ENCODE assay signal across 16 mouse cellular contexts in genomic region chr16:94173361-94173760, GRCm38 (mm10).
"Had no signal": no experiment of that assay in that cellular context is flagged by ENCODE, and none has a peak within 500 bp of the region (broad histone marks: within the 10 kb centered on the region; RNA-seq: fewer than 3 reads in every experiment).

No protein-coding gene starts in this region.

- DNase-seq: retina, postnatal 1 day; right cerebral cortex, adult 18-20 months; right cerebral cortex, postnatal 14 days; right cerebral cortex, postnatal 25 days; right cerebral cortex, postnatal 4 days; spleen, adult 18-20 months; thymus, adult 18-20 months; thymus, adult 2 months; thymus, postnatal 14 days; thymus, postnatal 25 days; thymus, postnatal 36 days; thymus, postnatal 4 days had no signal

- H3K4me3 ChIP-seq: neural tube, embryonic 12.5 days; neural tube, embryonic 13.5 days; neural tube, embryonic 15.5 days; stomach, embryonic 15.5 days had no signal

- H3K27me3 ChIP-seq: stomach, embryonic 15.5 days had no signal

- H3K36me3 ChIP-seq: neural tube, embryonic 12.5 days; neural tube, embryonic 13.5 days; neural tube, embryonic 15.5 days; stomach, embryonic 15.5 days had no signal

- H3K4me2 ChIP-seq: neural tube, embryonic 12.5 days; neural tube, embryonic 13.5 days; neural tube, embryonic 15.5 days; stomach, embryonic 15.5 days had no signal
